Mouse (Mus musculus) embryo, embryonic 10.5 days (tissue): ENCODE data around the gene Gm960.

Experiments used
- DNase-seq: peaks from one replicate; pipeline ENCODE4 v3.0.0-alpha.2; 2015; ENCODE audit warnings: low spot score

Gm960 gene

DNA sequence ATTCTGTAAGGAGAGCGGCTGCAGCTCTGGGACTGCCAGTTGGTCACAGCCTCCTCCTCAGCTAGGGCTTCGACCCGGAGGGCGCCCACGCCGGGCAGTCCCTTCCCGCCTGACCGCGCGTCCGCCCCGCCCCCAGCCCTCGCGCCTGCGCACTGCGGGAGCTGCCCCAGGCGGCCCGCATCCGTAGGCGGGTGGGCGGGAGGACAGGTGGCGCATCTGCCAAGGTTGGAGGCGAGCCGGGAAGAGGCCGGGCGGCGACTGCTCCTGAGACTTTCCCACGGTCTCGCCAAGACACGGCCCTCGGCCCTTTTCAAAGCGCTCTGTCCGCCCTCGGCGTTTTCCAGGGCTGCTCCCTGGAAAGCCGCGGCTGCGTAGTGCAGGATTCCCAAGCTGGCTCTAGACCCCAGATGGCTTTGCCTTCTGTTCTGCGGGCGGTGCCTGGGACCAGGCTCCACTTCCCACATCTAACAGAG is at the start of gene Gm960:
TSS of gene Gm960 (minus strand) at position 464 of the 473 bp plus-strand sequence.
- DNase-seq: peak; percentile 80

DNA sequence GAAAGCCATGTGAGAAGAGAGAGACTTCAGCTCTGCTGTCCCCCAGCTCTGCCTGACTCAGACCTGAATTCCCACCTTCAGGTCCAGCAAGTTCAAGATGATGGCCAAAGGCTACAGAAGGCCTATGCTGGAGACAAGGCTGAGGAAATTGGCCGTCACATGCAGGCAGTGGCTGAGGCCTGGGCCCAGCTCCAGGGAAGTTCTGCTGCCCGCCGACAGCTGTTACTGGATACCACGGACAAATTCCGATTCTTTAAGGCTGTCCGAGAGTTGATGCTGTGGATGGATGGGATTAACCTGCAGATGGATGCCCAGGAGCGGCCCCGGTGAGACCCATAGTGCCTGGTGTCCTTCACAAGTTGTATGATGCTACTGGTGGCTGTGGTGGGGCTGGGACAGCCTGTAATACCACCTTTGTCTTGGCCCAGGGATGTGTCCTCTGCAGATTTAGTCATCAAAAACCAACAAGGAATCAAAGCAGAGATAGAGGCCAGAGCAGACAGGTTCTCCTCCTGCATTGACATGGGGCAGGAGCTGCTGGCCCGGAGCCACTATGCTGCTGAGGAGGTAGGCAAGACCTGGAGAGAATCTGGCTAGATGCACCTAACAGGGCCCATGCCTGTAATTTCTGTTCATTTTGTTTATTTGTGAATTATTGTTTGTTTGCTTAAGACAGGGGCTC is 49.3 kb upstream of the Gm960 start:
- DNase-seq: no peak

DNA sequence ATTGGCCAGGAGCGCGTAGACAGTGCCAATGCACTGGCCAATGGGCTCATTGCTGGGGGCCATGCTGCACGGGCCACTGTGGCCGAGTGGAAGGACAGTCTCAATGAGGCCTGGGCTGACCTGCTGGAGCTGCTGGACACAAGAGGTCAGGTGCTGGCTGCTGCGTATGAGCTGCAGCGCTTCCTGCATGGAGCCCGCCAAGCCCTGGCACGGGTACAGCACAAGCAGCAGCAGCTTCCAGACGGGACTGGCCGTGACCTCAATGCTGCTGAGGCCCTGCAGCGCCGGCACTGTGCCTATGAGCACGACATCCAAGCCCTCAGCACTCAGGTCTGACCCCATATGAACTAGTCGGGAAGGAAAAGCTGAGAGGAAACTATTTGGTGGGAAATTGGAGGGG is 48.1 kb upstream of the Gm960 start:
- no peak for DNase-seq

DNA sequence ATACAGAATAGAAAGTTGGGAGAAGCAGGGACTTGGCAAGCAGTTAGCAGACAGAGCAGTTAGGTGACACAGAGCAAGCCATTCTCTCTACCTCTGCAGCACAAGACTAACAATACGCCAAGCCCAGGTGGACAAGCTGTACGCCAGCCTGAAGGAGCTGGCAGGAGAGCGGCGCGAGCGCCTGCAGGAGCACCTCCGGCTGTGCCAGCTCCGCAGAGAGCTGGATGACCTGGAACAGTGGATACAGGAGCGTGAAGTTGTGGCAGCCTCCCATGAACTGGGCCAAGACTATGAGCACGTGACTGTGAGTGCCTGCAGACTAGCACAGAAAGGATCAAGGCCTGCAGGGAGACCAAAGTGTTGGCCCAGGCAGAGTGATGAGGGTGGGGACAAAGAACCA is 47.2 kb upstream of the Gm960 start:
- DNase-seq: no peak

DNA sequence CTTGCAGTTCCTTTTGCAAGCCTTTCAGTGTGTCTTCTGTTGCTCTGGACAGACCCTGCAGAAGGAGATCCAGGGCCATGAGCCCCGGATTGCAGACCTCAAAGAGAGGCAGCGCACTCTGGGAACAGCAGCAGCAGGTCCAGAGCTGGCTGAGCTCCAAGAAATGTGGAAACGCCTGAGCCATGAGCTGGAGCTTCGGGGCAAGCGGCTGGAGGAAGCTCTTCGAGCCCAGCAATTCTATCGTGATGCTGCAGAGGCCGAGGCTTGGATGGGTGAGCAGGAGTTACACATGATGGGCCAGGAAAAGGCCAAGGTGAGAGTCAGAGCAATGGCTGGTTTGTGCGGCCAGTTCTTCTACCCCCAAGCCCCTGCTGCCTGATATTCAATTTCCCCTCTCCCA is 46.6 kb upstream of the Gm960 start:
- DNase-seq: no peak

DNA sequence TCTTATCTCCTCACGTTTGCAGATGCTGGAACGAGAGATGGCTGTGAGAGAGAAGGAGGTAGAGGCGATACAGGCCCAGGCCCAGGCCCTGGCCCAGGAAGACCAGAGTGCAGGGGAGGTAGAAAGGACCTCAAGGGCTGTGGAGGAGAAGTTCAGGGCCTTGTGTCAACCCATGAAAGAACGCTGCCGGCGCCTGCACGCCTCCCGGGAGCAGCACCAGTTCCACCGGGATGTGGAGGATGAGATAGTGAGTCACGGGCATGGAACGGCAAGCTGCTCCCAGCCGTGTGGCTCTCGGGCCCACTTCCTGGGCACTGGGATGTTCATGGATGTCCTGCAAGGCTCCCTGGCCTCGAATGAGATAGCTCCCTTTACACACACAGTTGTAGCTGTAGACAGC is 45.6 kb upstream of the Gm960 start:
- DNase-seq: no peak

DNA sequence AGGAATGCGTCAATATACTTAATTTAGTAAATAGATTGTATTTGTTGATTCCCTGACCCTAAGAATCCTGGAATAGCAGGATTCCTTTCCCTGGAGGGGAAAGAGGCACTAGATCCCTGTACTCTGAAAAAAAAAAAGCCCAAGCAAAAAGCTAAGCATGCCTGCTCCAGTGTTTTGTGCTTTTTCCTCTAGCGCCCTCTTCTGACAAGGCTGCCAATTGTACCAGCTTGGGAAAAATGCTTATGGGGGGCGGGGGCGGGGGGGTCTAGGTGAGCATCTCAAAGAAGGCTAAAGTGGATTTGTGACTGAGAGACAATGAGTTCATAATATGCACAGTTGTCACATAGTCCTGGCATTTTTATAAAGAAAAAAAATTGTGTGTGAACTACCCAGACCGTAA is 45.1 kb upstream of the Gm960 start:
- DNase-seq: peak; percentile 77

DNA sequence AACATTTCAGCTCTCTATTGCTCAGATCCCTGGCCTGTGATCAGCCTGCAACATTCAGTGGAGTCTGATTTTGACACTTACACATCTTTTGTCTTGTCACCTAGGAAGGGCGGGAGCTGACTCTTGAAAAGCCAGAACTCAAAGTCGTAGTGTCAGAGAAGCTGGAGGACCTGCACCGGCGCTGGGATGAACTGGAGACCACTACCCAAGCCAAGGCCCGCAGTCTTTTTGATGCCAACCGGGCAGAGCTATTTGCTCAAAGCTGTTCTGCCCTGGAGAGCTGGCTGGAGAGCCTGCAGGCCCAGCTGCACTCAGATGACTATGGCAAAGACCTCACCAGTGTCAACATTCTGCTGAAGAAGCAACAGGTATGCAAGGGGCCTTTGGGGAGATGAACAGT is 43.8 kb upstream of the Gm960 start:
- no peak for DNase-seq

DNA sequence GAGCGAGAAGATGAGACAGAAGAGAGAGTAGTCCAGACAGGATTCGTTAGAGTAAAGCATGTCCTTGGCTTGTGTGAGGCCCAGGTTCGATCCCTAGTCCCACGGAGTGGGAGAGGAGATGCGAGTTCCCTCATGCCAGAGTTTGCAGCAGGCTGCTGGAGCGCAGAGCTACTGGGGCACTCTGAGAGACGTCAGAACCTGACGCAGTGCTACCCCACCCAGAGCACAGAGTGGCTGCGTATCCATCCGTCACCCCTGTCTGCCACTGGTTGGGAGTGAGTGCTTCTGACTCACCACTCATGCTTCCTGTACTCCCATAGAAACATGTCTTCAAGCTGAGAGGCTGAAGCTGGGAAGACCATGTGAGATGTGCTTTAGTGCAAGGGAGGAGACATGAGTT is 43.0 kb upstream of the Gm960 start:
- no peak for DNase-seq

DNA sequence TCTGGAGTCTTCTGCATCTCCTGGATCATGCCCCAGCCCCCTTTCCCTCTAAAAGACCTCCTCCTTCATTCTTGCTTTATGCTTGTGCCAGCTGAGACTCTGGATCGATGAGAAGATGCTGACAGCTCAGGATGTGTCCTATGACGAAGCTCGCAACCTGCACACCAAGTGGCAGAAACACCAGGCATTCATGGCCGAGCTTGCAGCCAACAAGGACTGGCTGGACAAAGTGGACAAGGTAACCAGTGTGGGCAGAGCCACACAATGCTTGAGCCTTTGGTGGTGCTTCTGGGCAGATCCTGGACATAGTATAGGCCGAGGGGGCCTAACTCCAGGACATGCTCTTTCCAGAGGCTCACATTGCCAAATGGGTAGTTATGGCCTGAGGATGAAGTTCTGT is 41.3 kb upstream of the Gm960 start:
- no peak for DNase-seq

DNA sequence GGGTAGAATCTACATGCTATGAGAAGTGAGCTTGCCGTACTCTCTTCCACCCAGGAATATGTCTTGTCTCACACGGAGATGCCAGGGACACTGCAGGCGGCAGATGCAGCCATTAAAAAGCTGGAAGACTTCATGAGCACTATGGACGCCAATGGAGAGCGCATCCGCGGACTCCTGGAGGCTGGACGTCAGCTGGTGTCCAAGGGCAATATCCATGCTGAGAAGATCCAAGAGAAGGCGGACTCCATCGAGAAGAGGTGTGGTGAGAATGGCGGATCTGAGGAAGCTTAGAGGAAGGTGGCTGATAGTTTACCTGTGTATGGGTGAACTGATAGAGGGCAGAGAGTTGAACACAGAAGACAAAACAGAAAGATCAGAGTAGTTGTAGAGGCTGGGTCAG is 40.6 kb upstream of the Gm960 start:
- no peak for DNase-seq

DNA sequence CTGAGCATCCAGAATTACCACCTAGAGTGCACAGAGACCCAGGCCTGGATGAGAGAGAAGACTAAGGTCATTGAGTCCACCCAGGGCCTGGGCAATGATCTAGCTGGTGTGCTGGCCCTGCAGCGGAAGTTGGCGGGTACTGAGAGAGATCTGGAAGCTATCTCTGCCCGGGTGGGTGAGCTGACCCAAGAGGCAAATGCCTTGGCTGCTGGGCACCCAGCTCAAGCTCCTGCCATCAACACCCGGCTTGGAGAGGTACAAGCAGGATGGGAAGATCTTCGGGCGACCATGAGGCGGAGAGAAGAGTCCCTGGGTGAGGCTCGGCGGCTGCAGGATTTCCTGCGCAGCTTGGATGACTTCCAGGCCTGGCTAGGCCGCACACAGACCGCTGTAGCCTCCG is 39.4 kb upstream of the Gm960 start:
- DNase-seq: no peak

DNA sequence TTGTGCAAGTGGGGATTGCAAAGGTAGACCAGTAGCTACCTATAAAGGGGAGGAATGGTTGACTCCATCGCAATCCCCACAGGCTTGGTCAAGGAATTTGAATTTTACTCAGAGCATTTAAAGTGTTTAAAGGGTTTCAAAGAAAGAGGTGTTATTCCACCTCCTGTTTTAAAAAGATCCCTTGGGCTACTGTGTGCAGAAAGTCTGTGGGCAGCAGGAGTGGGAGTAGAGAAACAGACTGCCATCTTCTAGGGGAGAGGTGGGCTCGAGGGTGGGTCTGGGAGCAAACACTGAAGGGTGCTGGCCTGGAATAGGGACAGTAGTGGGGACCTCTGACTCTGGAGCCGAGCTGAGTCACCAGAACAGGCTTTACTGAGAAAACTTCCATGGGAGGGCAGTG is 34.6 kb upstream of the Gm960 start:
- DNase-seq: no peak

DNA sequence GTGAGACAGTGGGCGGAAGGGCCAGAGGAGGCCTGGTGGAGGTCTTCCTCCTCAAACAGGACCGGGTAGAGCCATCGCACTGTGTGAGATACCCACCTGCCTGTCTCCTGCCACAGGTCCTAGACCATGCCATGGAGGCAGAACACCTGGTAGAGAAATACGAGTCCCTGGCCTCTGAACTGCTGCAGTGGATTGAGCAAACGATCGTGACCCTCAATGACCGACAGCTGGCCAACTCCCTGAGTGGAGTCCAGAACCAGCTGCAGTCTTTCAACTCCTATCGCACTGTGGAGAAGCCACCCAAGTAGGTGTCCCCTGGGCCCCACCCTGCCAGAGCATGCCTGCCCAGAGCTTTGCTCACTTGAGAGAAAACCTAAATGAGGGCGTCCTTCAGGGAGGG is 30.7 kb upstream of the Gm960 start:
- DNase-seq: no peak

DNA sequence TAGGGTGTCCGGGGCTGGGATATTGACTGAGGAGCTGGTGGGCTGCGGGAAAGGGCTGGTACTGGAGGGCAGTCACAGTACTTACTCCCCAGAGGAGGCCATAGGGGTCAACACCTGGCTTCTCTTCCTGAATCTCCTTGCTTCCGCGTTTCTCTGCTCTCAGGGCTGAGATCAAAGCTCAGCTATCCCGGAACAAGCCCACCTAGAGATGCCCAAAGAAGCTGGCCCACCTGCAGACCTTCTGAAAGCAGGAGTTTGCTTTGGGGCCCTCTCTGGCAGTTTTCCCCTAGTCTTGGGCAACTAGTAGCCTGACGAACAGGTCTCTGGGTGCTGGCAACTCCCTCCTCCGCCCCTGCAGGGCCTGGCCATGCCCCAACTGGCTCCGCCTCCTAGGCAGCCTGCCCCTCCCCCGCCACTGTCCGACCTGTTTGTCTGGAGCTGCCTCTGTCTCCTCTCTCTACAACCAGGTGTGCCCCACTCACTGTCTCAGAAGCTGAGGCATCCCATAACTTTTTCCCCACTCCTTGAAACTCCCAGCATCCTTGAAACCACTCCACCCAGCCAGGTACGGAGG is 22.3 kb upstream of the Gm960 start:
- DNase-seq: peak; percentile 37

DNA sequence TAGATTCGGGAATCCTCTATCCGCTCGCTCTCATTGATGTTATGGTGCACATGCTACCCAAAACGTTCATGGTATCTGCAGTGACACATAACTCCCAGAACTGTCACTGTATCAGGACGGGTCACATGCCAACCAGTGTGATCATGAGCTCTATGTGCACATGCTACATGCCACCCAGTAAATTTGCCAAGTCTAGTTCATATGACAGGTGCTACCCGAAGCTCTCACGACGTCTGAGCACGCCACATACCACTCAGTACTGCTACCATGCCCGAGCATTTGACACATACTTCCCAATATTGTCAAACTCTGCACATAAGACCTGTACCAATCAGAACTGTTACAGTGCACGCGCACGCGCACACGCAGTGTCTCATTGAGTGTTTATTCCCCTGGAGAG is 21.6 kb upstream of the Gm960 start:
- no peak for DNase-seq

DNA sequence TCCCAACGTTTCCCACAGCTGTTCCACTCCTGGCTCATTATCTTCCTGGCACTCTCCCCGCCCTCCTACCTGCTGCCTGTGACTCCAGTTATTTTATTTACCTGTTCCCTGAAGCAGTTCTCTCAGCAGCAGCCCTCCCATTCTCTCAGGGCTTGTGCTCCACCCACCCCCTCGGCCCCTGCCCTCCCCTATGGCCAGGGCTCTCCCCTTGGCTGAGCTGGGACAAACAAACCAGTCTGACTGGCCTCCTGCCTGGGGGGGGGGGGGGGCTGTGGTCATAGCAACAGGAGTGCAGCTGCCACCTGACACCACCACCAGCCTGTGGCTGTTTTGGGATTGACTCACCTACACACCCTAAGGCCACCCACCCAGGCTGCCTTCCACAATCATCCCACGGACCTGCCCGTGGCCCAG is 20.9 kb upstream of the Gm960 start:
- no peak for DNase-seq

DNA sequence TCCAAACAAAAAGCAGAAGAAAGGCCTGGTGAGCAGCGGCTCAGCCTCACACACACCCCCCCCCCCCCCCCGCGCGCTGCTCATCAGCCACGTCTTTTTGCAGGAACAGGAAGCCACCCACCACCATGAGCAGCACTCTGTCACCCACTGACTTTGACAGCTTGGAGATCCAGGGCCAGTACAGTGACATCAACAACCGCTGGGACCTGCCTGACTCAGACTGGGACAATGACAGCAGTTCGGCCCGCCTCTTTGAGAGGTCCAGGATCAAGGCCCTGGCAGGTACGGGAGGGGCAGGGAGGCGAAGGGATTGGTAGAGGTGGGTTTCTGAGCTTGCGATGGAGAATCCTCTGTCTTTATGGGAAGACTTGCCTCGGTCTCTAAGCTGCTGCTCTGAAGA is 20.2 kb upstream of the Gm960 start:
- DNase-seq: no peak

DNA sequence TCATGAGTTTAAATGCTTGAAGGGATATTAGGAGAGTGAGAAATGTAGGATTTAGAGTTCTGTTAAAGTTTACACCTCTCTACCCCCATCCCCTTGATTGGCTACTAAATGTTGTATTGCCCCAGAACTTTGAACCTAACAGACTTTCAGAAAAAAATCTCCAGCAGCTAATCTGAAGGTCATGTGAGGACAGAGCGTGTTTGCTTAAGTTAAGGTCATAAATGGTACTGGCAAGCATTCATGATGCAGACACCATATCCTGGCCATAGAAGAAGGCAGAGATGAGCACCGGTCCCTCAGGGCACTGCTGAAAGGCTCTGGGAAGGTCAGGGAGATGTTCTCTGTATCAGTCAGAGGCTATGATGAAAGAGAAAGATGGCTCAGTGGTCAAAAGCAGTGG is 18.8 kb upstream of the Gm960 start:
- no peak for DNase-seq

DNA sequence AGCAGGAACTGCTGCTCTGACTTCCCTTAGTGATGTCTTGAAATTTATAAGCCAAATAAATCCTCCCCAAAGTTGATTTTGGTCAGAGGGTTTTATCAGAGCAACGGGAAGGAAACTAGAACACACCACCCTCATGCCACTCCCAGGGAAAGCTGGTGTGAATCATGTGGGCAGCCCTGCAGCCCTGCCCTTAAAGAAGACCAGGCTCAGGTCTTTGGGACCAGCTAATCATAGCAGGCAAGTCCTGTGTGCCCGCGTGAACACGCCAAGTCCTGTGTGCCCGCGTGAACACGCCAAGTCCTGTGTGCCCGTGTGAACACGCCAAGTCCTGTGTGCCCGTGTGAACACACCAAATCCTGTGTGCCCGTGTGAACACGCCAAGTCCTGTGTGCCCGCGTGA is 18.3 kb upstream of the Gm960 start:
- no peak for DNase-seq

DNA sequence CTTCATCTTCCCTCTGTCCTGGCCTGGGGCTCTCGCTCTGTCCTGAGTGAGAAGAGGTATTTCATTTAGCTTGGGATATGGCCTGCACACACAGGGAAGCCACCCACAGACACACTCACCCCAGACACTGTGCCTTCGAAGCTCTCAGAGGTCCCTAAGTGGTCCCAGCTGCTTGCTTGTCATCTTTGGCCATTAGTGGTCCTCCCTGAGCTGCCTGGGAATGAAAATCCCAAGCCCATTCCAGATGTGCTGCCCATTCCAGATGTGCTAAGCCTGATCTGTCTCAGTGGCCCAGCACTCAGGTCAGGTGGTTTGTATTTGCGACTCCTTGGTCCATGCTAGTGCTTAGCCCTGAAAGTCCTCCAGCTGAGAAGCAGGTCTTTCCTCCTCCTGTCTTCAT is 15.4 kb upstream of the Gm960 start:
- no peak for DNase-seq

DNA sequence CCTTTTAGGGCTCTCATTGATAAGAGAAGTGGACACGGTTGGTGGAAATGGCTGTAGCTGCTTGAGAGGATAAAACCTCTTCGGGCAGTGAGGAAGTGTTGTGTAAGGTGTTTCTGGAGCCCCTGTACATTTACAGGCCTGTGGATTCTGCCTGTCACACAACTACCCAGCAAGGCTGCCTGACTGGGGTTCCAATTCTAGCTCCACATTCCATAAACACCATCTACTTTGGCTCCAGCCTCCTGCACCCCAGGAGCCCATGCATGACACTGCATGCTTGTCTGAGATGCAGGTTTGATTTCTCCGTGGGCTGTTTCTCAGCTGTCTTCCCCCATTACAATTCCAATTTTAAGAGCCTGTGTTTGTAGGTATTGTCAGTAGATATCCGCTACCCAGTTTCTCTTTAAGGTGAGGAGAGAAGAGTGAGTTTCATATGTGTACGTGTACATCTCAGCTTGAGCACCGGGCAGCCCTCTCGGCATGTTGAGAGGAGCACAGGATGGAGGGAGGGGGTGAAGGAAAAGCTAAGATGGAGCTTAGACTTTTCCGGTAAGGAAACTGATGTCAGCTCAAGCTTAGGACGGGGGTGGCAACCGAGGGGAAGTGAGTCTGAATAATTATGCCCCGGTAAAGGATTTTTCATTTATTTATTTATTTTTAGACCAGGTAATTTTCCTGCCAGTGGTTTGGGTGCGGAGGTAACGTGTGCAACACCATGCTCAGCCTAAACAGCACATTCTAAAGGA is 14.5 kb upstream of the Gm960 start:
- DNase-seq: no peak

DNA sequence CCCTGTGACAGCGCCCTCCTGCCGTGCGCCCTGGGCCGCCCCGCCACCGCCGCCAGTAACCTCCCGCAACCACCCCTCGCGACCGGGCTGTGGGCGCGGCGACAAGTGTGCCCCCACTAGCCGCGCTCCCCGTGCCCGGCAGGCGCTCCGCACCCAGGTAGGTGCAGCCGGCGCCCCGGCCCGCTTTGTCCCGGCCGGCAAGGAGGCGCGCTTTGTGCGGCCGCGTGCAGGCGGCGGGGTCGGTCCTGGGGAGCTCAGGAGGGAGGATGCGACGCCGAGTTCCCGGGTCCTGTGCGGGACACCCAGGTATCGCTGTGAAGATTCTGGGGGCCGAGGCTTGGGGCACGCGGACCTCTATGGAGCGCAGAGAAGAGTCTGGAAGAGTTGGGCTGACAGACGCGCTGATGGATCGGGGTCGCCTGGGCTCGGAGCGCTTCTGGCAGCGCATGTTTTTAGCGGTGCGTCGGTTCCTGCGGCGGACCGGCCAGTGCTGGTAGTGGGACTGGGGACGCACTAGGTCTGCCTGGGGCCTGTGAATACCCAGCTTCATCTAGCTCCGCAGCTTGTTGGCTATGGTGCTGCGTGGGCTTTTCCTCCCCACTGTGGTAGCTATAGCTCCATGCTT is 13.8 kb upstream of the Gm960 start:
- DNase-seq: peak; percentile 70
